Mouse (Mus musculus) heart, embryonic 16.5 days (tissue): ENCODE measurements around the gene Pi4k2a. TPM values are rescaled to one million over a fixed set of nuclear protein-coding genes. Genes with fewer than 3 reads are reported as not detected.

ENCODE experiments used
- ATAC-seq: fragments of 200-750 bp; cut with Nextera tagmentation; replicated peaks from 2 replicates; pipeline ENCODE4 v1.8.0; 2017; ENCODE audit warnings: moderate number of reproducible peaks; ENCODE audit not compliant: insufficient read depth, low FRiP score; ENCODE audit errors: extremely low read depth
- H3K27ac ChIP-seq: fragments of 300-500 bp; sonication (generic); 2 replicates; pipeline ENCODE4 v1.5.1; 2014; ENCODE audit warnings: mild to moderate bottlenecking, low read length, control low read depth, moderate library complexity
- H3K27me3 ChIP-seq: fragments of 300-500 bp; sonication (generic); 2 replicates; pipeline ENCODE4 v1.6.1; 2014; ENCODE audit warnings: low read length, mixed read lengths; ENCODE audit not compliant: control insufficient read depth, insufficient read depth
- H3K36me3 ChIP-seq: fragments of 300-500 bp; sonication (generic); 2 replicates; pipeline ENCODE4 v1.6.1; 2014; ENCODE audit not compliant: control insufficient read depth, insufficient read depth
- H3K4me1 ChIP-seq: fragments of 300-500 bp; sonication (generic); 2 replicates; pipeline ENCODE4 v1.6.1; 2014; ENCODE audit warnings: low read length, mixed read lengths; ENCODE audit not compliant: control insufficient read depth, insufficient read depth
- H3K4me2 ChIP-seq: fragments of 300-500 bp; sonication (generic); 2 replicates; pipeline ENCODE4 v1.6.1; 2014; ENCODE audit warnings: low read depth, mild to moderate bottlenecking, control low read depth, low read length
- H3K4me3 ChIP-seq: fragments of 300-500 bp; sonication (generic); 2 replicates; pipeline ENCODE4 v1.5.1; 2014; ENCODE audit warnings: mild to moderate bottlenecking, control low read depth, low read length
- H3K9ac ChIP-seq: fragments of 300-500 bp; sonication (generic); 2 replicates; pipeline ENCODE4 v1.6.1; 2014; ENCODE audit warnings: low read length, control low read depth
- H3K9me3 ChIP-seq: fragments of 300-500 bp; sonication (generic); replicated peaks from 2 replicates; pipeline ENCODE4 v1.6.1; 2016; ENCODE audit warnings: low read length; ENCODE audit not compliant: control insufficient read depth
- WGBS: fragments of 180-500 bp; shearing (Covaris S2); extraction: QIAGEN DNeasy Blood & Tissue Kit; methylation state at CpG from one replicate; pipeline ENCODE4 v1.1.7; 2014; 5-methylcytosine and 5-hydroxymethylcytosine counted together
- polyA plus RNA-seq: library from polyadenylated mRNA; unstranded; fragments of >200 nt; fragmentation: Nextera tagmentation; extraction: Ambion mirVana; gene quantifications from 2 replicates; pipeline ENCODE4 v1.2.1, GENCODE M21; 2015

Gene Pi4k2a
- polyA plus RNA-seq, 1 experiment from 2014 or later = 8.5 TPM

- no peak overlapping the region for H3K4me2 ChIP-seq
- no peaks in the 10 kb centered on the region for H3K36me3 ChIP-seq
- H3K9ac ChIP-seq = no peak overlapping the region
- no peak for ATAC-seq
- H3K4me3 ChIP-seq = no peak overlapping the region
- no peak overlapping the region for H3K27ac ChIP-seq
- 53% methylated on average over 7 of the region's 7 CpGs for WGBS
- H3K4me1 ChIP-seq = 0 out of 2 replicates have a peak, but pooled peaks cover 2% of the 10 kb centered on the region
- peaks cover 2% of the 10 kb centered on the region; the same call in 1 of the 2 replicates for H3K27me3 ChIP-seq
- H3K9me3 ChIP-seq = no peaks in the 10 kb centered on the region
These were observed 73.9 kb downstream of the Pi4k2a start for GRCm38 (mm10) chr19:42164188-42164587.

DNA sequence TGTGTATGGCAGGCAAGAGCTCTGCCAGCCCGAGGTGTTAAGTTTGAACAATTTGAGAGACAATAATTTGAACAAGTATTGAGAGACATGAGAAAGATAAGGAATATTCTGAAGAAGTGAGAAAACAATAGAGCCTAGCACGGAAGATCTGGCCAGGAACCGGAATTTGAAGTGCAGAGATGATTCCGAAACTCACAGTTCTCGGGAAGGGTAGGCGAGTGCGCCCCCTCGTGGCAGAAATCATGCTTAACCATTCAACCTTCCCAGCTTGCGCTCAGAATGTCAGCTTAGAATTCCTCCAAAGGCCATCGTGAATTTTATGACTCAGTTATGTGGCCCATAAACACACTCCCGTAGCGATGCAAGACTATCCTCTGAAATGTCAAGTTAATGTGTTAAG lies 75.9 kb downstream of the Pi4k2a start:
- Histone ChIP-seq H3K27ac (no peak overlapping the region), H3K27me3 (peaks cover 2% of the 10 kb centered on the region; the same call in 1 of the 2 replicates), H3K4me3 (peak overlapping the region; percentile 33), H3K36me3 (no peaks in the 10 kb centered on the region), H3K4me2 (peak overlapping the region; percentile 60), H3K9me3 (no peaks in the 10 kb centered on the region), H3K4me1 (peaks cover 6% of the 10 kb centered on the region; the same call in 1 of the 2 replicates), H3K9ac (peak overlapping the region; percentile 52)
- WGBS = 3% methylated on average over 12 of the region's 12 CpGs
- no peak for ATAC-seq

- H3K9ac ChIP-seq = no peak overlapping the region
- H3K4me2 ChIP-seq = no peak overlapping the region
- H3K4me3 ChIP-seq = no peak overlapping the region
- H3K4me1 ChIP-seq = peaks cover 13% of the 10 kb centered on the region; the same call in 1 of the 2 replicates
- 50% methylated on average over 3 of the region's 3 CpGs for WGBS
- H3K27ac ChIP-seq = no peak overlapping the region
- no peak for ATAC-seq
- H3K36me3 ChIP-seq = no peaks in the 10 kb centered on the region
- H3K9me3 ChIP-seq = no peaks in the 10 kb centered on the region
- H3K27me3 ChIP-seq = peaks cover 2% of the 10 kb centered on the region; the same call in 1 of the 2 replicates
These were observed 76.5 kb downstream of the Pi4k2a start for GRCm38 (mm10) chr19:42166766-42167165.

DNA sequence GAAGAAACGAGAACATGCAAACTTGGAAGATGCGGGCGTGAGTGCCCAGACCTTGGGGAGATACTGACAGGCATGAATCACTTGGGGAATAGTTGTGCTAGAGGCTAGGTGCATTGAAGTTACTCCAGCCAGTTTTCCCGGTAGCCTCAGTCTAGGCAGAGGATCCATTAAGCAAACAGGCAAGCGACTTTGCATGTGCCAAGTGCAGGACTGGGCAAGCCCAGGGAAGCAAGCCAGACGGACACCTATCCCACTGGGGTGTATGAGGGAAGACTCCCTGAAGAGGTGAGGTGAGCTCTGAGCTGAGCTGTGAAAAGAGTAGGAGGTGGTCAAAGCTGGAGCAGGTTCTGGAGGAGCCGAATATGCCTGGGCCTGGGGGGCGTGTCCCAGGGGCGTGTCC lies 77.2 kb downstream of the Pi4k2a start:
- Histone ChIP-seq H3K4me1 (peaks cover 14% of the 10 kb centered on the region; the same call in 1 of the 2 replicates), H3K9ac (no peak overlapping the region), H3K4me3 (no peak overlapping the region), H3K27me3 (peaks cover 2% of the 10 kb centered on the region; the same call in 1 of the 2 replicates), H3K4me2 (no peak overlapping the region), H3K9me3 (no peaks in the 10 kb centered on the region), H3K27ac (no peak overlapping the region), H3K36me3 (no peaks in the 10 kb centered on the region)
- ATAC-seq = no peak
- WGBS = 58% methylated on average over 9 of the region's 9 CpGs

- 48% methylated on average over 10 of the region's 10 CpGs for WGBS
- H3K4me2 ChIP-seq = no peak overlapping the region
- peaks cover 2% of the 10 kb centered on the region; the same call in 1 of the 2 replicates for H3K27me3 ChIP-seq
- H3K4me3 ChIP-seq = no peak overlapping the region; the same call in 1 of the 2 replicates
- no peaks in the 10 kb centered on the region for H3K9me3 ChIP-seq
- no peak for ATAC-seq
- no peak overlapping the region for H3K27ac ChIP-seq
- H3K9ac ChIP-seq = no peak overlapping the region
- no peaks in the 10 kb centered on the region for H3K36me3 ChIP-seq
- H3K4me1 ChIP-seq = peaks cover 14% of the 10 kb centered on the region; the same call in 1 of the 2 replicates
These were observed 79.2 kb downstream of the Pi4k2a start for GRCm38 (mm10) chr19:42169322-42169975.

GRCm38 (mm10) chr19:42170025-42170969 lies 80.0 kb downstream of the Pi4k2a start:
- peak overlapping the region; percentile 93 for H3K4me3 ChIP-seq
- peaks cover 14% of the 10 kb centered on the region; the same call in 1 of the 2 replicates for H3K4me1 ChIP-seq
- WGBS = 2% methylated on average over 54 of the region's 56 CpGs
- H3K36me3 ChIP-seq = no peaks in the 10 kb centered on the region
- peaks cover 2% of the 10 kb centered on the region; the same call in 1 of the 2 replicates for H3K27me3 ChIP-seq
- H3K9me3 ChIP-seq = no peaks in the 10 kb centered on the region
- ATAC-seq = peak; percentile 92
- H3K9ac ChIP-seq = peak overlapping the region; percentile 90
- H3K4me2 ChIP-seq = peak overlapping the region; percentile 91
- H3K27ac ChIP-seq = peak overlapping the region; percentile 51; the same call in 1 of the 2 replicates

Other genes starting within 250 kb of the Pi4k2a start
- gene Frat2, start 242.3 kb upstream of the Pi4k2a start, polyA plus RNA-seq = 1.9 and 2.8 TPM in 2 replicates
- 9.4 and 10.0 TPM in 2 replicates for gene Rrp12, start 194.3 kb upstream of the Pi4k2a start, polyA plus RNA-seq
- gene Pgam1, start 178.5 kb upstream of the Pi4k2a start, polyA plus RNA-seq = 694 and 741 TPM in 2 replicates
- gene Exosc1, start 157.0 kb upstream of the Pi4k2a start, polyA plus RNA-seq = 40.2 and 45.3 TPM in 2 replicates
- gene Zdhhc16, start 157.0 kb upstream of the Pi4k2a start, polyA plus RNA-seq = 53.7 and 59.2 TPM in 2 replicates
- 20.7 and 24.5 TPM in 2 replicates for gene Mms19, start 109.3 kb upstream of the Pi4k2a start, polyA plus RNA-seq
- gene Ubtd1, start 108.7 kb upstream of the Pi4k2a start, polyA plus RNA-seq = 17.1 and 18.5 TPM in 2 replicates
- gene Ankrd2, start 54.5 kb upstream of the Pi4k2a start, polyA plus RNA-seq = not detected in 2 replicates
- 0.49 and 0.67 TPM in 2 replicates for gene Hoga1, start 44.9 kb upstream of the Pi4k2a start, polyA plus RNA-seq
- not detected in 2 replicates for gene 4933411K16Rik, start 38.2 kb upstream of the Pi4k2a start, polyA plus RNA-seq
- gene Morn4, start 4.1 kb upstream of the Pi4k2a start, polyA plus RNA-seq = 9.1 and 10.6 TPM in 2 replicates
- gene Avpi1, start 38.6 kb downstream of the Pi4k2a start, polyA plus RNA-seq = 33.4 and 37.2 TPM in 2 replicates
- gene Marveld1, start 56.9 kb downstream of the Pi4k2a start, polyA plus RNA-seq = 7.3 TPM in 2 replicates
- 22.8 and 25.1 TPM in 2 replicates for gene Zfyve27, start 73.5 kb downstream of the Pi4k2a start, polyA plus RNA-seq
- gene Sfrp5, start 111.8 kb downstream of the Pi4k2a start, polyA plus RNA-seq = 3.1 and 3.5 TPM in 2 replicates
- 0.21 and 0.33 TPM in 2 replicates for gene Golga7b, start 157.1 kb downstream of the Pi4k2a start, polyA plus RNA-seq